Mouse (Mus musculus) layer of hippocampus, adult 9-10 months (tissue): ENCODE data around the gene Asb15.

ENCODE experiments used
- DNase-seq: peaks from one replicate; pipeline ENCODE4 v3.0.0; 2022; ENCODE audit warnings: low spot score

The Asb15 gene

DNA sequence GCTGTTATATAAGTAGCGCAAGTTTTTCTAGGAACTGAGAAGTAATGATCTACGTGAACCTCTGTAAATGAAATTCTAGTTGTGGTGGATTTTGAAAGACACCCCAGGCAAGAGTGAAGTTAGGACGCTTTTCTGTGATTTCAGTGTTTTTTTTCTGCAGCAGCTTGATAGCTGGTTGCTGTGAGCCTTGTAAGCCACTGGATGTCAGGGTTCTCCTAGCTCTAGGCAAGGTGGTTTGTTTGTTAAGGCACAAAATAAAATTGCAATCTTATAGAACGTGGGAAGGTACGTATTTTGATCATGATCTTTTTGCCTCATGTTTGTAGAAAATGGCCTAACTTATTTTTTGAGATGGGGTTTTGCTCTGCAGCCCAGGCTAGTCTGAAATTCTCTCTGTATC is 41.0 kb downstream of the Asb15 start:
- DNase-seq = no peak

DNA sequence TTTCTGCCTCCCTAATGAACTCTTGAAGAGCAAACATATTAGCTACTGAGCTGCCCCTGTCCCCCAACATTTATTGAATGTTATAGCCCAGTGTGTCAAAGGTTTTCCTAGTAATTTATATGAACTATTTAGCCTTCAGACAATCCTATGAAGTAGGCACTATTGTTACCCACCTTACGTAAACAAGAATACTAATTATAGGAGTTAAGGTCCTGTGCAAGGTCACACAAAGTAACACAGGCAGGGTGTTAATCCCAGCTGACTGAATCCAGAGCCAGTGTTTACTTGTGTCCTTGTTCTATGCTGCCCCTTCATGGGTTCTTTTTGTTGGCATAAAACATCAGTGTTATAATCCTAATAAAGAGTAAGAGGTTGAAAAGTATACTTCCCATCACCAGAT is 41.8 kb downstream of the Asb15 start:
- DNase-seq = no peak

DNA sequence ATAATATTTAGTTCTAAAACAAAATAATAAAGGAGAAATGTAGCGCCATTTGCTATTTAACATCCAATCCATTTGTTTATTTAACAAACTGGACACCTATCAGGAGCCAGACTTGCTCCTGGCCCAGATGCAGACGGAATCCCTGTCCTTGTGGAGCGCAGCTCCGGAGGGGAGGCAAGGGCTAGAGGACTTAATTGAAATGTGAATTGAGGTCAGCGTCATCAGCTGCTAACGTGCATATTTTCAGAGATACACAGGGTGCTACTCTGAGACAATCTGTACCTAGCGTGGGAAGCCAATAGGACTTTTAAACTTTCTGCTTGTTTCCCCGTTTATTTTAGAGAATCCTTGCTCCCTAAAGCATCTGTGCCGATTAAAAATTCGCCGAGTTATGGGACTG is 42.3 kb downstream of the Asb15 start:
- no peak for DNase-seq

DNA sequence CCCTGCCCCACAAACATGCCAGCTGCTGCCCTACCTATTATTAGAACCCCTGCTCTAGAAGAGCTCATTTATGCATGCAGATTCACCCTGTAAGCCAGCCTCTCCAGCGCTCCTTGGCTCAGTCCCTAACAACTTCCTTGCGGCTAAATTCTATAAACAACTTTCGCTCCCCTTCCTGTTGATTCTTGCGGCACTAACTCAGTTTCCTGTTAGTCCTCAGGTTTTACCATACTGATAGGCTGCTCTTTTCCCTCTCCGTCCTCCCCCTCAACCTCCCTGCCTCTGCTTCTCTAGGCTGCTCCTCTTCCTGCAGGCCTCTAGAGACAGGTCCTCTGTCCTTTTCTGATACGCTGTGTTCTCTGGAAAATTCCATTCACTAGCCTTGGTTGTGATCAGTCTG is 43.2 kb downstream of the Asb15 start:
- DNase-seq = no peak

DNA sequence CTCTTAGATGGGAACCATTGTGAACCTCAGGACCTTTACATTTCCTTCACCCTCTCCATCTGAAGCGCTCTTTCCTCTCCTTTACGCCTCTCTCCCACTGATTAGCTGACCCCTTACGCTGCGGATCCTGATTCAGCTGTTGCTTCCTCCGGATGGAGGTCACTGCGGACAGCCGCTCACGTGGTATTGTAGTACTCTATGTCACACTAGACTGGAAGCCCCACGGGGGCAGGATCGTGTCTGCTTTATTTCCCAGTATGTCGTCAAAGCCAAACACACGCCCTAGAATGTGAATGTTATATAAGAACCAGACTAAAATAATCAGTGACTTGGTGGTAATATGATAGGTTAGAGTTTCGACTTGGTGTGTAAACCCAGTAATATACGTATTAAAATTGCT is 44.5 kb downstream of the Asb15 start:
- no peak for DNase-seq

DNA sequence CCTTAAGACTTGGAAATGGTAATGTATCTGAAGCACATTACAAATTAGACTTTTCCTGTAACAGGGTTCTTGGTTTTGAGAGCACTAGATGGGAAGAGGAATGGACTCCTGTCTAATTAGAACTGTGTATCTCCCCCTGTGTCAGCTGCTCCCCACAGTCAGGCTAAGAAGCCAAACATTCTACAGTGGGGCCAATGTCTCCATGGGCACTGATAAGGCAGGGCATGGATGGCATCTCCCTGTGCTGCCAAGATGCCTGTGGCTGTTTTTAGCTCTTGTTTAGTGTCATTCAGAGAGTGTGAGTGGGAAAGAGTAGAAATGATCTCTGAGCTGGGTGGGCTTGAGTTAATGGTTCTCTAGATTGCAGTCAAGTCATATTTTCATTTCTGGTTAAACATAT is 45.4 kb downstream of the Asb15 start:
- DNase-seq = no peak

DNA sequence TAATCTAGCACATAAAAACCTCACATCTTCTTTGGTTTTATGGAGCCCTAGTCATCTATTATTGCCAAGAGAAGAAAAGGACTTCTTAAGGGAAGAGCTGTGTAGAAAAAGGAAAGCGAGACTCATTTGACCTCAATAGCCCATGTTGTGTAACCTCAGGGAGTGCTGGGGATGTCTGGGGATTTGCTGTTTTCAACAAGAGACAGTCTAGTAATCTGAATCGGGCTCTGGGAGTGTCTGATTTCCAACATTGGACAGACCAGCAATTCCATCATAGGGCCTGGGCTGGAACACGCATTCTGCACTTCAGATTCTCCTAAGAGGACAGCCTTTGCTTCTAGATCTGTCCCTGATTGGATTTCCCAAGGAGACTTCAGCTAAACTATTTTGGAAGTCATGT is 55.5 kb downstream of the Asb15 start:
- no peak for DNase-seq

DNA sequence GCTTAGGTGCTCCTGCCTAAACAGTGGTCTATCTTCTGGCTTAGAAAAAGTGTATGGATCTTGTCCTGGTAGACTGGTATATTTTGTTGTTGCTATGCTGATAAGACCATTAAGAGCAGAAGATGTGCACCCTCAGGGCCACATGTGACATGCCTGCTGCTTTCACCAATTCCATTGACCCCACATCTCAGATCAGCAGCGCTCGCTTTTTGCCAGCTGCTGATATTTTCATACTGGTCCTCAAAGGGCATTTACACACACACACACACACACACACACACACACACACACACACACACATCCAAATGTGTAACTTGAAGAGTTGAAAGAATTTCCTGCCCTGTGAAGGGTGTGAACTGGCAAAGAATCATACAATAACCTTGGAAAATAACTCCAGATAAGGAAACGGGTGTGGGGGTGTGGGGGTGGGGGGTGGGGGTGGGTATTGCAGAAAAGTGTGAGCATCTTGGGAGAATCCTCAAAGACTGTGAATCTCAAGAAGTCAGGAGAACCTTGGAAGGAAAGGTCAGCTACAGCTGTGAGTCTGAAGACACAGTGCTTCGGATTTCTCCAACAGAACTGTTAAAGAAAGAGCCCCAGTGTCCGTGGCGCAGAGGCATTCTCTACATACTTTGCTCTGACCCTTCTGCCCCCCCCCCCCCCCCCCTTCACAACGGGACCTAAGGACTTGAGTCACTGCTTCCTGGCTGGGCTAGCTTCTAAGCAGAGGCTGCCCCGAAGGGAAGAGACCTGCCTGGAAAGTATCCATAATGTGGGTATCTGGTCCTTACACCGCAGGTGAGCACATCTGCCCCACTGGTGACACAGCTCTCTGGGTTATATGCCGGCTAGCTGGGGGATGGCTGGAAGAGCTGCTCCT is 57.7 kb downstream of the Asb15 start:
- DNase-seq = no peak

DNA sequence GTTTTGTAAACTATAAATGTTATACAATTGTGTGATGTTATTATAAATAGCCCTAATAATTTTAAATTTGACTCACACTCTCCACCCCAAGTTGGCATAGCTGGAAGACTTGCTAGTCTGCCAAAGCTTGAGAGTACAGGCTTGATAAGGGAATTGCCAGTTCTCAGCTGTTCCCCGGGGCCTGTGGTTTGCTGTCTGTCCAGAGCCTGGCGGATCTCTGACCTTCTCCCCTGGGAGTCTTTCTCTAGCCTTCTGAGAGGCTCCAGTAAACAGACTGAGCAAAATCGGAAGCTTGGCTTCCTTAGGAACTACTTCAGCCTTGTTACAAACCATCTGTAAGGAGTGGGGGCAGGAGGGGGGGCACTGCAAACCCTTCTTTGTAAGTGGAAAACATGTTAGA is 58.9 kb downstream of the Asb15 start:
- DNase-seq = no peak

DNA sequence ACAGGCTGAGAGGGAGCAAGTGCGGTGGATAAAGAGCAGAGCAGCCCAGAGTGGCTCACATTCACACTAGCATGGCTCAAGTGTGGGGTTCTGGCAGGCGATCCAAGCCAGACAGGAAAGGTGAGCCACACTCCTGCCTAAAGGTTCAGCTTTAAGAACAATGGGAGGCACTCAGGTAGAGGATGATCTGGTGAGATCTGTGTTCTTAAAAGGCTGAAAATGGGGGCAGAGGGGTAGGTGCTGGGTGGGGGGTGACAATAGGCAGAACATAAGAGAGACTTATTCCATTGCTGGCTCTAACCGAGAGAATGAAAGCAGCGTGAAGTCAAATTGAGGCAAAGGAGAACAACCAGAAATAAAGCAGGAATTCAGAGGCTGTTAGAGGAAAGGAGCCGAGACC is 62.3 kb downstream of the Asb15 start:
- DNase-seq = no peak

DNA sequence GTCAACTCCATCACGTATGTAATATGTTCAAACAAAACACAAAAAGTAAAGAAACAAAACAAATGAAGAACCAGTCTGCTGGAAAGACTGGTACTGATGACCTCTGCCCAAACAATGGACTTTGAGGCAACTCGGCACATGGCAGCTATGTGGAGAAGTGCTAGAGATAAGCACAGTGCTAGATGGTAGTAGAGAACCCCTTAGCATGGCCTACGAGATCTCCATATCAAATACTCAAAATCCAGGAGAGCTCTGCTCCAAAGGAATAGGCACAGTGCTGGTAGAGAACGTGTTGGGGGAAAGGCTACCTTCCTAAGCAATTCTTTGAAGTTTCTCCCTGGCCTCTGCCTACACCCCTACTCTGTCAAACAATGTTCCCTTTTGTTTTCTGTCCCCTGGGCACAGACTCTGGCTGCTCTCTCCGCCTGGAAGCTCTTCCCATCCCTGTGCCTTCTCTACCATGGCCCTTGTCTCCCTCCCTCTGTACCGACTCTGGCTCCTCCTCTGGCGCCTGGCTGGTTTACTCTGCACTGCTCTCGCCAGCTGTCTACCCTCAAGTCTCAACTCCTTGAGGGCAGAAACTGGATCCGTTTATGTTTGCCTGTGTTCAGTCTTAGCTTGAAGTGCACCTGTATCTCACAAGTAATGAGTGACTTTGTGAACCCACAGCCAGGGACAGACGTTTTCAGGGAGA is 63.7 kb downstream of the Asb15 start:
- no peak for DNase-seq

DNA sequence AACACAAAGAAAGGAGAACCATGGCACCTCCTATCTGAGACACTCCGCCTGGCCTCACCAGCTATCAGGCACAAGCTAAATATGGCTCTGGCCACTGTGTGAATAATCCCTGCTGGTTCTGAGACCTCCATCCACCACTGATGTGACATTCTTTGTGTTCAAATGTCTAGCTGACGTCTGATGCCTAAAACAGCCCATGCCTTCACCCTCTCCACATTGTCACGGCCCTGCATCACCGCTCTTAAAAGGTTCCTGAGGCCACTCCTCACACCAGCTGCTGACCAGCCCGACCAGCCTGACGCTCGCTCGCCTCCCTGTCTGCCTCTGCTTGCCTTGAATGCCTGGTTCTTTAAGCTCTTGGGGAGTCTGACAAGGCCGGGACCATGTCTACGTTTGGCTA is 69.6 kb downstream of the Asb15 start, which contains the start of gene Lmod2:
TSS of gene Lmod2 (plus strand) at position 263 of the 400 bp plus-strand sequence.
- DNase-seq = no peak

DNA sequence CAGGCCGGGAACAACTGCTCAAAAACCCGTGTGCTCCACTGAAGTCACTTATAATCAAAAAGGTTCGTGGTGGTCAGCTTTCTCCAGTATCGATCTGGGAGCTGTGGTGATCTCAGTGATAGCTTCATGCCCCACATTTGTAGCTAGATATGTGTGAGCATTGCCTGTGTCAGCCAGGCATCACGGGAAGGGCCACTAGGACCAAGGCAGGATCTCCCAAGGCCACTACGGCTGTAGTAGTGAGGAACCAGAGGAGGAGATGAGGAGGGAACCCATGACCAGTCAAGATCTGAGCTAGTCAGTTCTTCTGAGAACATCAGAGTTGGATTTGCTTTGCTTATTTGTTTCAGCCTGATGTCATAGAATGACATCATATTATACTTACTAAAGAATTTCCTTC is 71.2 kb downstream of the Asb15 start:
- no peak for DNase-seq

DNA sequence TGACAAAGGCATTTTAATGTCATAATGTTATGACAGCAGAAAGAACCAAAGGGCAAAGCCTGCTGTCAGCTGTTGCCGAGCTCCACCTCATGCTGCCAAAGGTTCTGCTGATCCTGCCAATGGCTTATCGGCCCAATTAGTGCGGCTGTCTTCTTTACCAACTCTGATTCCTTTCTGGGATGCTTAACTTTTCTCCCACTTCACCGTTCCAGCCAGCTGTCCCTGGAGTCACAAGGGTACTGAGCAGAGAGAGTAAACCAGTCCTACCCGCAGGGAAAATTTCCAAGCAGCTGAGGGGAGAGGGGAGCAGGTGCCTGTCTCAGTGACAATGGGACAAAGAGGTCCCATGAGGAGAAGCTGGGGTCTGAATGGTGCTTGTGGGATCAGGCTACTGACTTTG is 71.7 kb downstream of the Asb15 start:
- no peak for DNase-seq

DNA sequence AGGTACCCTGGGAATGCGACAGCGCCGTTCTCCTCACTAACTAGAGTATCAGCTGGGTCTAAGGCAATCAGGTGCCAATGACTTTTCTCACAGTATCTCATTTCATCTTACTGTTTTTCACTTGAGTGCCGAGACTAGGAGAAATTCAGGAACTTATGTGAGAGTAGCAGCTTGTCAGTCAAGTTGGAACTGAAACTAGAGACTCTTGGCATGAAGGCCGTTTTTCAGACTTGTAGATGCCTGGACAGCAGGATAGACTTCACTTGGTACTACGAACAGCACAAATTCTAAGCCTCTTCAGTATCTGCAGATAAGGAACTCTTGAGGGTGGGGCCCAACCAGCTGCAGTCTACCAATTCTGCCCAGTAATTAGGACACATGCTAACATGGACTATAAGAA is 72.2 kb downstream of the Asb15 start:
- no peak for DNase-seq

DNA sequence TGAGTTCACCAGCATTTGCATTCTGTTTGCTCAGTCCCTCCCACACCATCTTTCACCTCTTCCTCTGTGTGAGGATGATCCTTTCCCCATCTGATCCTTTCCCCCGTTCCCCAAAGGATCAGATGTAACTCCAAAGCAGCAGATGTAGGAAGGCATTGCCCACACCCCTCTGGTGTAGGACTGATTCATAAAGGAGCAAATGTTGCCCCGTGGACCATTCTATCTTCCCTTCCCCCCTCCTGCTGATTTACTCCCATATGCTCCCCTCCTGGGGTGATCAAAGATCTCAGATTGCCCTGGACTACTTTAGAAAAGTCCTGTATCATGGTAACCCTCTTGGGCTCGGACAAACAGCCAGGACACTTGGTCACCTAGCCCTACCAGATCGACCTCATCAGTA is 72.8 kb downstream of the Asb15 start:
- DNase-seq = no peak

DNA sequence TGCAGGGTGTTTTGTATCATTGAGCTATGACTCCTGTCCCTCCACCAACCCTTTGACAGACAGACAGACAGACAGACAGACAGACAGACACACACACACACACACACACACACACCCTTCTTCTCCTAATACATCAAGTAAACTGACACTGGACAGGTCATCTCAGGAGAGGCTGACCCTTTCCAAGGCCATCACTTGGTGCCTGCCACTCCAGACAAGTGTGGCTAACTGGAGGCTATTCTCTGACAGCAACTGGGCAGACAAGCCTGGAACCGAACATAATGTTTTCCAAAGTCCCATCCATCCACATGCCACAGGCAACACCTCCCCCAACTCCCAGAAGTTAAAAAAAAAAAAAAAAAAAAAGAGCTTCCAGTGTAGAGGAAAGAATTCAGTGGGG is 73.7 kb downstream of the Asb15 start:
- DNase-seq = no peak

DNA sequence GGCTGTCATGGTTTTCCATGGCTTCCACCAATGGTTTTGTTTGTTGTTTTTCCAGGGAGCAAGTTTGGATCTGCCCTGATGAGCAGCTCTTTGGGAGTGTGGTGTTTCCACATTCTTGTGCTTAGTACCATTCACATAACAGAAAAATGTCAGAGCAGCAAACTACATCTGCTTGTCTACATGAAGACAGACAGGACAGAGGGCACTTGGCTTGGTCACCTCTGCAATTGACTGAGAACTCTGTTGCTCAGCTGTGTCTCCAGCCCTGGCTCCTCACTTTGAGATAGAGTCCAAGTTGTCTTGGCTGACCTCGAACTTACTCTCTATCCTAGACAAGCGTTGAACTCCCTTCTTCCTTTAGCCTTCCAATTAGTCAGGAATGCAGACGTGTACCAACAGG is 74.4 kb downstream of the Asb15 start:
- no peak for DNase-seq

DNA sequence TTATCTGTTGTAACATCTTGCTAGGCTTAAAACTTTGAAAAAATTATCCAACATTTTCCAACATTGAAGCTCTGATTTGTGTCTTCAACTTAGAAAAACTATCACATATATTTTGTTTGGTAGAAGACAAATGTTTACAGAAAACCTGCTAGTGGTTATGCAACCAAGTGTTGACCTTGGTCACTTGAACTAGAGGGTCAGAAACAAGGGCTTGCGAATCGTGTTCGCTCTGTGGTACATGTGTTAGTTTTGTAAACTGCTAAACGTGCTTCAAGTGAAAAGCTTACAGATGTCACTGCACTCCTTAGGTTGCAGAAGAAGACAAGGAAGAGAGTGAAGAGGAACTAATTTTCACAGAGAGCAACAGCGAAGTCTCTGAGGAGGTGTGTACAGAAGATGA is 75.0 kb downstream of the Asb15 start:
- DNase-seq = no peak

DNA sequence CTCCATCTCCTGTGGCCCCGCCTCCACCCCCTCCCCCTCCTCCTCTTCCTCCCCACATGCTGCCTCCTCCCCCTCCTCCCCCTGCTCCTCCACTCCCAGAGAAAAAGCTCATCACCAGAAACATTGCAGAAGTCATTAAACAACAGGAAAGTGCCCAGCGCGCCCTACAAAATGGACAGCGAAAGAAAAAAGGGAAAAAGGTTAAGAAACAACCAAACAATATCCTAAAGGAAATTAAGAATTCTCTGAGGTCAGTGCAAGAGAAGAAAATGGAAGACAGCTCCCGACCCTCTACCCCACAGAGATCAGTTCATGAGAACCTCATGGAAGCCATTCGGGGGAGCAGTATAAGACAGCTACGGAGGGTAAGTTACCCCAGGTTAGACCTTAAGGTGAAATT is 76.3 kb downstream of the Asb15 start:
- DNase-seq = no peak

DNA sequence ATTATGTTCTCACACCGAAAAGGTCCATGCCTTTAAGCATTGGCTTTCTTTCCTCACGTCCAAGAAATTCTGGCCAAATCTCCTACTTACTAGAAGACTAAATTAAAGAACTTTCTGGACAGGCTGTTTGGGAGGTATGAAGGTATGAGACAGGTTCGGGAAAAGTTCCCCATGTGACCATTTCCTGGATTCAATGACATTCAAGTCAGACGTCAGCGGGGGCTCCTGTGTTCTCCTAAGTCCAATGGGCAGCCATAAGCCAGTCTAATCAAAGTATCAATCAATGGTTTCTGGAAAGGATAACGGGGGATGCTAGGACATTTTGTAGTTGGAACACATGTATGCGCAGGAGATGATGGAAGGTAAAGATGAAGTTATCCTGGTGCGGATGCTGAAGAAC is 77.7 kb downstream of the Asb15 start:
- DNase-seq = no peak

DNA sequence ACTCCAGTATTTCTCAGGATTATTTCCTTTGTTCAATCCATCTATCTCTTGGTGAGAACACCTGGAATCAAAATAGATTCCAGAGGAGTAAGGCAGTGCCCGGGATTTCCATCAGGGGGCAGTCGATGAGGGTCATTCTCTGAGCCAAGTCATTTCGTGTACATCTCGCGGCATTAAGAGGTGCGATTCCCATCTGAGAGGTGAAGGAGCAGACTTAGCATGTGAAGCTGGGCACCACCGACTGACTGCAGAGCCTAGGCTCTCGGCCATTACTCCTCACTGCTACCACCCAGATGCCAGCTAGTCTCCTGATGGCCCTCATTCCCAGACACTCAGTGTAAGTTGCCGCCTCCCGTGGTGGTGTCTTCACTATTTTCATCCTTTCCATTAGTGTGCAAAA is 78.6 kb downstream of the Asb15 start:
- no peak for DNase-seq

DNA sequence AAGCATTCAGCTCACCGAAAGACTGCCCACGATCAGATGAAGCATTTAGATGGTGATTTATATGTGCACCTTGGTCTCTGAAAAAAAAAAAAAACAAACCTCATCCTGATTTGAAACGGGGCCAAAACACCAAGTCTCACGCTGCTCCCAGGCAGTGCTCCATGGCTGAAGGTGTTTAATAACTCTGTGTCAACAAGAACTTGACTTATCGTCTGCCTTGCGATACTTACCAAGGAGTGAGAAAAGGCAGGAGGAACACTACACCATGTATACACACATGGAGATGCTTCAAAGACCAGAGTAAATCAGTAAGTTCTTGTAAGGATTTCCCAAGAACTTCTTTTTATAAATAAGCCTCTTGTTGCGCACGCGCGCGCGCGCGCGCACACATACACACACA is 79.6 kb downstream of the Asb15 start:
- DNase-seq = no peak

DNA sequence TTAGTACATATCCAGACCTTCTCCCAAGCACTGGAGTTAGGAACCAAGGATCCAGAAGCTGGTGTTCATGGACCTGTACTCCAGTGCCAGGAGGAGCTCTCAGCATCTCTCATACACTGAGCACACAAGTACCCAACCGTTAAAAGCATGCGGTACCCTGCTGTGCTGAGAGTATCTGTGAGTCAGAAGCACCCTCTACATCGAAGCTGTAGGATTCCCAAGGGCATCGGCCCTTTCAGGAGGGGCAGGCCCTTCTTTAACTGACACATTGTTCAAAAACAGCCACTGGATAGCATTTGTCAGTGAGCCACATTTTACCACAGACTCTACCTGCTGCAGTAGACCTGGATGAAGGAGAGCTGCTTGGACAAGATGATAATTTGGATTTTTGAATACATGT is 80.2 kb downstream of the Asb15 start:
- no peak for DNase-seq
